Mouse (Mus musculus) pancreas, adult 10 weeks (tissue): ENCODE data around the gene Vmn1r17. TPM values are rescaled to one million over a fixed set of nuclear protein-coding genes. Genes with fewer than 3 reads are reported as not detected.

Experiments used
- polyA plus RNA-seq: library from polyadenylated mRNA; stranded (reverse); fragments of 350-450 nt; fragmentation: Illumina TruSeq; extraction: RNeasy Lipid Tissue Mini Kit (QIAGEN cat#74804); gene quantifications from one replicate; pipeline ENCODE4 v1.2.3, GENCODE M21; 2015; ENCODE audit warnings: low read depth, low replicate concordance; ENCODE audit not compliant: insufficient read depth

Gene Vmn1r17
- polyA plus RNA-seq: not detected

DNA sequence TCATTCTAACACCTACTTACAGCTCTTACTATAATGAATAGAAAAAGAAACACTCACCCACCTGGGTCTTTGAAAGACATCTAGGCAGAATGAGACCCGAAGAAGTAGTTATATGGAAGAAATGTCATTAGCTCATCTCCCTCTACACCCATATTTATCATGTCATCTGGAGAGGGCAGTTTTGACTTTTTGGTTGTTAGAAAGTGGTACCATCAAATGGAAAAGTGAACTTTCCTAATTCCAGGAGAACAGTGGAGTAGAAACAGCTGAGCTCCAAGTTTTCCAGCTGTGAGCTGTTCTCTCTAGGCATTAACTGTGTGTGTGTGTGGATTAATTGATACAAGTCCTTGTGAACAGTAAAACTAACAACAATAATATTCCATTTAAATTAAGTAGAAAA lies at the start of gene Vmn1r17:
TSS of gene Vmn1r17 (minus strand) at position 101 of the 400 bp plus-strand sequence.

DNA sequence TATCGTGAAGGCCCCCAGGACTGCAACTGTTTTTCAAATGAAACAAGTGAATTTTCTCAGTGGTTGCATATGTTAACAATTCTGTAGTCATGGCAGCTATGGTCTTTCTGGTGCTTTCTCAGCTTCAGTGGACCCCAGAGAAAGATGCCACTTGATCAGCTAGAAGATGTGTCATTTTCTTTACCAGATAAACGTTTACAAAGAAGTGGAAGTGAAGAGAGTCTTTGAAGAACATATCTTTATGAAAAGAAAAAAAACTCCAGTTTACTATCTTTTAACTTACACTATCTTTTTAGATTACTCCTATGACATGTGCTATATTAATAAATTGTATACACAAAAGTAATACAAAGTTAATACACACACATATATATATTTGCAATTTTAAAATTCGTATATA lies 40.0 kb upstream of the Vmn1r17 start, which contains the start of gene Vmn1r19:
TSS of gene Vmn1r19 (plus strand) at position 301 of the 400 bp plus-strand sequence.

DNA sequence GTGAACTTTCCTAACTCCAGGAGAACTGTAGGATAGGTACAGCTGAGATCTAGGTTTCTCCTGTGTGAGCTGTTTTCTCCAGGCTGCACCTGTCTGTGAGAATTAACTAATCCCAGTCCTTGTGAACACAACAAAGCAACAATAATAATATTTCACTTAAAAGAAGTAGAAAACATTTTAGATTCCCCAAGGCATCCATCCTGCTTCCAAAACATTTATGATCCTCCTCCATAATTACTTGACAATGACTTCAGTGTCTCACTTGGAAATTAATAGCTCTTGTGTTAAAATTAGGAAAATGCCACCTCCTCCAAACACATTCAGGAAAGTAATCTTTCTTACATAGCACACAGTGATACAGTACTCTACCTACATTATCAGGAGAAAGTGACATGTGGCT lies 32.2 kb upstream of the Vmn1r17 start, which contains the start of gene Vmn1r18:
TSS of gene Vmn1r18 (minus strand) at position 101 of the 400 bp plus-strand sequence.

DNA sequence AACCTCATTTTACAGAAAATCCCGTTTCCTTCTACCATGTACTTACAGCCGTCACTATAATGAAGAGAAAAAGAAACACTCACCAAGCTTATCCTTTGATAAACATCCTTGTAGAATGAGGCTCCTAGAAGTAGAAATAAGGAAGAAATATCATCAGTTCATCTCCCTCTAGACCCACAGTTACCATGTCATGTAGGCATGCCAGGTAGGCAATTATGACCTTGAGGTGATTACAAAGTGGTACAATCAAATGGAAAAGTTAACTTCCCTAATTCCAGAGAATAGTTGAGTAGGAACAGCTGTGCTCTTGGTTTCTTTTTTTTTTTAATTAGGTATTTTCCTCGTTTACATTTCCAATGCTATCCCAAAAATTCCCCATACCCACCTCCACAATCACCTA lies 34.1 kb downstream of the Vmn1r17 start, which contains the start of gene Vmn1r16:
TSS of gene Vmn1r16 (minus strand) at position 101 of the 400 bp plus-strand sequence.

Other genes with a start within 250 kb of the Vmn1r17 start
- not detected for gene Vmn1r11, start 230.3 kb downstream of the Vmn1r17 start, polyA plus RNA-seq
- not detected for gene Vmn1r12, start 206.8 kb downstream of the Vmn1r17 start, polyA plus RNA-seq
- not detected for gene Vmn1r13, start 160.4 kb downstream of the Vmn1r17 start, polyA plus RNA-seq
- gene Vmn1r14, start 132.0 kb downstream of the Vmn1r17 start, polyA plus RNA-seq: not detected
- not detected for gene Vmn1r15, start 105.8 kb downstream of the Vmn1r17 start, polyA plus RNA-seq
- not detected for gene Vmn1r16, start 34.2 kb downstream of the Vmn1r17 start, polyA plus RNA-seq
- gene Vmn1r18, start 32.1 kb upstream of the Vmn1r17 start, polyA plus RNA-seq: not detected
- not detected for gene Vmn1r19, start 40.1 kb upstream of the Vmn1r17 start, polyA plus RNA-seq
- gene Vmn1r20, start 65.2 kb upstream of the Vmn1r17 start, polyA plus RNA-seq: not detected
- 2.0 TPM for gene Ppm1k, start 171.7 kb upstream of the Vmn1r17 start, polyA plus RNA-seq
- 3.3 TPM for gene Herc6, start 217.3 kb upstream of the Vmn1r17 start, polyA plus RNA-seq